8 mouse cellular contexts compared by ENCODE assay signal in genomic region chr11:97404184-97404760, GRCm38 (mm10). TPM values are rescaled to one million over a fixed set of nuclear protein-coding genes. Genes with fewer than 3 reads are reported as not detected.
A peak's percentile ranks its signal among the peaks of the same experiment; 100 is the strongest.
DNase-seq lines count a peak whose midpoint lies in the region; ATAC-seq and TF ChIP-seq lines count a peak whose summit lies in the region.

No protein-coding gene starts in this region.

- peak; percentile 65 for ATAC-seq in forebrain, embryonic 16.5 days
- ATAC-seq in hindbrain, postnatal 0 days = peak; percentile 55
- peak; percentile 52 for ATAC-seq in liver, embryonic 16.5 days (ENCODE audit: low read depth)

- peaks cover 9% of the 10 kb centered on the region for H3K27me3 ChIP-seq in spleen, adult 2 months (ENCODE audit: control insufficient read depth, insufficient read depth, low read length)
- H3K27me3 ChIP-seq in forebrain, embryonic 16.5 days (replicated peaks; ENCODE audit: control insufficient read depth, insufficient read depth, low read length) = no peaks in the 10 kb centered on the region
- no peaks in the 10 kb centered on the region for H3K27me3 ChIP-seq in hindbrain, postnatal 0 days (ENCODE audit: insufficient read depth, low read length)
- peaks cover 23% of the 10 kb centered on the region for H3K27me3 ChIP-seq in liver, embryonic 16.5 days (ENCODE audit: control insufficient read depth, insufficient read depth, low read depth, low read length)

- no peaks in the 10 kb centered on the region for H3K36me3 ChIP-seq in spleen, adult 2 months (ENCODE audit: control insufficient read depth, insufficient read depth, low read length)
- no peaks in the 10 kb centered on the region for H3K36me3 ChIP-seq in forebrain, embryonic 16.5 days (ENCODE audit: control insufficient read depth, insufficient read depth)
- H3K36me3 ChIP-seq in hindbrain, postnatal 0 days (ENCODE audit: insufficient read depth, low read length) = no peaks in the 10 kb centered on the region
- H3K36me3 ChIP-seq in liver, embryonic 16.5 days (ENCODE audit: control insufficient read depth, insufficient read depth) = no peaks in the 10 kb centered on the region

- no peaks in the 10 kb centered on the region for H3K9me3 ChIP-seq in forebrain, embryonic 16.5 days (ENCODE audit: control insufficient read depth, low read length)
- H3K9me3 ChIP-seq in hindbrain, postnatal 0 days (ENCODE audit: low read length) = no peaks in the 10 kb centered on the region
- H3K9me3 ChIP-seq in liver, embryonic 16.5 days (replicated peaks; ENCODE audit: control insufficient read depth, low read length) = no peaks in the 10 kb centered on the region

- under 1% methylated on average over 60 of the region's 61 CpGs for WGBS in spleen, adult 2 months
- 0% methylated on average over 42 of the region's 61 CpGs for WGBS in forebrain, embryonic 16.5 days
- WGBS in hindbrain, postnatal 0 days = under 1% methylated on average over 51 of the region's 61 CpGs
- under 1% methylated on average over 57 of the region's 61 CpGs for WGBS in liver, embryonic 16.5 days (ENCODE audit: insufficient replicate concordance)

- no peak overlapping the region for H3K27ac ChIP-seq in spleen, adult 2 months (ENCODE audit: insufficient read depth, low read length)
- 0 out of 2 replicates have a peak overlapping the region, but pooled peaks have one; percentile 14 for H3K27ac ChIP-seq in forebrain, embryonic 16.5 days (ENCODE audit: low read length)
- H3K27ac ChIP-seq in hindbrain, postnatal 0 days = peak overlapping the region; percentile 65
- H3K27ac ChIP-seq in liver, embryonic 16.5 days (ENCODE audit: low read length) = no peak overlapping the region

- H3K4me2 ChIP-seq in forebrain, embryonic 16.5 days (ENCODE audit: low read length) = peak overlapping the region; percentile 89
- peak overlapping the region; percentile 65 for H3K4me2 ChIP-seq in hindbrain, postnatal 0 days (ENCODE audit: low read depth, low read length)
- H3K4me2 ChIP-seq in liver, embryonic 16.5 days (ENCODE audit: low read depth, low read length) = peak overlapping the region; percentile 94

- peak in 1 of 2 experiments; percentile 21 for DNase-seq in spleen, adult 2 months (ENCODE audit: low read depth in 1 of 2, low spot score in 2 of 2)
- DNase-seq in spleen, adult 12 weeks (ENCODE audit: low spot score) = no peak
- peak; percentile 66 for DNase-seq in cerebellum, adult 11-12 months
- peak; percentile 79 for DNase-seq in hindbrain, postnatal 0 days (ENCODE audit: low spot score)
- DNase-seq in retina, embryonic 14.5 days (ENCODE audit: low spot score) = peak; percentile 72
- DNase-seq in layer of hippocampus, adult 8-10 months (ENCODE audit: low spot score in 2 of 2) = no peak

- H3K9ac ChIP-seq in forebrain, embryonic 16.5 days (replicated peaks; ENCODE audit: low read depth, low read length) = peak overlapping the region; percentile 73
- H3K9ac ChIP-seq in hindbrain, postnatal 0 days (replicated peaks; ENCODE audit: low read length) = peak overlapping the region; percentile 67
- peak overlapping the region; percentile 26 for H3K9ac ChIP-seq in liver, embryonic 16.5 days (ENCODE audit: low read depth, low read length)

- H3K4me1 ChIP-seq in spleen, adult 2 months (ENCODE audit: control insufficient read depth, insufficient read depth, insufficient read length) = peaks cover 16% of the 10 kb centered on the region; the same call in 1 of the 2 replicates
- H3K4me1 ChIP-seq in forebrain, embryonic 16.5 days (replicated peaks; ENCODE audit: control insufficient read depth, insufficient read depth, low read length) = peaks cover 39% of the 10 kb centered on the region
- peaks cover 25% of the 10 kb centered on the region for H3K4me1 ChIP-seq in hindbrain, postnatal 0 days (ENCODE audit: insufficient read depth, low read length)
- H3K4me1 ChIP-seq in liver, embryonic 16.5 days (ENCODE audit: control insufficient read depth, low read depth, low read length) = peaks cover 30% of the 10 kb centered on the region

- no peak for TF ChIP-seq POLR2A in spleen, adult 2 months (IDR thresholded peaks at IDR 0.05; ENCODE audit: low read depth, low read length)

- peak overlapping the region; percentile 53; the same call in 1 of the 2 replicates for H3K4me3 ChIP-seq in spleen, adult 2 months (ENCODE audit: extremely low read depth, insufficient read depth, insufficient read length)
- H3K4me3 ChIP-seq in forebrain, embryonic 16.5 days (replicated peaks; ENCODE audit: low read length) = peak overlapping the region; percentile 66
- H3K4me3 ChIP-seq in hindbrain, postnatal 0 days (ENCODE audit: low read length) = peak overlapping the region; percentile 41
- H3K4me3 ChIP-seq in liver, embryonic 16.5 days (ENCODE audit: low read depth, low read length) = peak overlapping the region; percentile 58

- no peak for TF ChIP-seq CTCF in spleen, adult 2 months (IDR thresholded peaks at IDR 0.05; ENCODE audit: extremely low read depth, insufficient read depth, insufficient read length, insufficient replicate concordance)
- no peak for TF ChIP-seq CTCF in hindbrain, postnatal 0 days (IDR thresholded peaks at IDR 0.05; ENCODE audit: low read depth)

RNA-seq across cellular contexts. Expression of gene Arhgap23, which starts 11.1 kb away (rescaled TPM):
- polyA plus RNA-seq in spleen, adult 2 months (2012; rRNA removed) = 39.7 and 50.2 TPM in 2 replicates
- 6.9 and 7.5 TPM in 2 replicates for polyA plus RNA-seq in forebrain, embryonic 16.5 days (2015; fragmentation: Nextera tagmentation; extraction: Ambion mirVana)
- 75.2 and 86.8 TPM in 2 replicates for total RNA-seq in hindbrain, postnatal 0 days (2014; rRNA removed)
- polyA plus RNA-seq in hindbrain, postnatal 0 days (2015; fragmentation: Nextera tagmentation; extraction: Ambion mirVana) = 7.3 and 7.7 TPM in 2 replicates
- 4.8 and 5.4 TPM in 2 replicates for polyA plus RNA-seq in liver, embryonic 16.5 days (2015; fragmentation: Nextera tagmentation; extraction: Ambion mirVana)
- total RNA-seq in layer of hippocampus, adult 8-10 months (2022) = 10 to 100 TPM; 75.7 to 83.2 (median 78.4) TPM

RNA-seq across cellular contexts. Expression of gene Socs7, which starts 41.9 kb away (rescaled TPM):
- polyA plus RNA-seq in spleen, adult 2 months (2012; rRNA removed) = 6.0 and 6.1 TPM in 2 replicates
- polyA plus RNA-seq in forebrain, embryonic 16.5 days (2015; fragmentation: Nextera tagmentation; extraction: Ambion mirVana) = 10.7 and 11.5 TPM in 2 replicates
- total RNA-seq in hindbrain, postnatal 0 days (2014; rRNA removed) = 49.5 and 59.0 TPM in 2 replicates
- polyA plus RNA-seq in hindbrain, postnatal 0 days (2015; fragmentation: Nextera tagmentation; extraction: Ambion mirVana) = 5.5 and 5.9 TPM in 2 replicates
- 1.0 and 1.1 TPM in 2 replicates for polyA plus RNA-seq in liver, embryonic 16.5 days (2015; fragmentation: Nextera tagmentation; extraction: Ambion mirVana)
- 10 to 100 TPM; 71.5 to 89.3 (median 79.6) TPM for total RNA-seq in layer of hippocampus, adult 8-10 months (2022)

RNA-seq across cellular contexts. Expression of gene Gpr179, which starts 52.4 kb away (rescaled TPM):
- 0.02 and 0.05 TPM in 2 replicates for polyA plus RNA-seq in spleen, adult 2 months (2012; rRNA removed)
- polyA plus RNA-seq in forebrain, embryonic 16.5 days (2015; fragmentation: Nextera tagmentation; extraction: Ambion mirVana) = 0.16 and 0.19 TPM in 2 replicates
- total RNA-seq in hindbrain, postnatal 0 days (2014; rRNA removed) = 1.8 and 1.9 TPM in 2 replicates
- 0.61 and 1.0 TPM in 2 replicates for polyA plus RNA-seq in hindbrain, postnatal 0 days (2015; fragmentation: Nextera tagmentation; extraction: Ambion mirVana)
- not detected in 2 replicates for polyA plus RNA-seq in liver, embryonic 16.5 days (2015; fragmentation: Nextera tagmentation; extraction: Ambion mirVana)
- under 1 TPM; 0.14 to 0.59 (median 0.34) TPM for total RNA-seq in layer of hippocampus, adult 8-10 months (2022)

Comparison
In these comparisons a context has a peak if more than half of its experiments do, and no peak if none do; other contexts are left out.
1. DNase-seq: peak in cerebellum, adult 11-12 months (single experiment), hindbrain, postnatal 0 days (single experiment) and retina, embryonic 14.5 days (single experiment); none in spleen, adult 12 weeks (single experiment) and layer of hippocampus, adult 8-10 months (0 of 2).
2. H3K27ac ChIP-seq: peak in forebrain, embryonic 16.5 days (single experiment) and hindbrain, postnatal 0 days (single experiment); none in spleen, adult 2 months (single experiment) and liver, embryonic 16.5 days (single experiment).
3. Peak in every context shown above with its lines, with median percentiles within 50 percentile points of each other: H3K4me3 ChIP-seq, ATAC-seq, H3K4me2 ChIP-seq and H3K9ac ChIP-seq.